Mouse (Mus musculus) MEL (cell line): Measurements from ENCODE around the gene Fam72a.

Source experiments
- E2F4 ChIP-seq: IDR thresholded peaks from 2 replicates; pipeline ENCODE4 v1.6.1; 2011; ENCODE audit warnings: low read depth, low read length, improper control_type of control experiment, borderline replicate concordance
- EP300 ChIP-seq, 2 experiments: IDR thresholded peaks; 2 replicates each; pipeline ENCODE4 v1.6.1; 2011; ENCODE audit warnings: improper control_type of control experiment in 2 of 2, low read length in 2 of 2, low read depth in 1 of 2, mild to moderate bottlenecking in 1 of 2
- GATA1 ChIP-seq: IDR thresholded peaks from 2 replicates; pipeline ENCODE4 v1.6.1; 2011; ENCODE audit warnings: low read depth, low read length, improper control_type of control experiment
- MAX ChIP-seq: IDR thresholded peaks from 2 replicates; pipeline ENCODE4 v1.6.1; 2011; ENCODE audit warnings: low read length, improper control_type of control experiment
- NRF1 ChIP-seq: IDR thresholded peaks from 2 replicates; pipeline ENCODE4 v1.6.1; 2014; ENCODE audit warnings: low read depth, mild to moderate bottlenecking, inconsistent platforms, low read length, improper control_type of control experiment, moderate library complexity; ENCODE audit not compliant: poor library complexity, insufficient read depth, severe bottlenecking
- POLR2A ChIP-seq, 2 experiments: IDR thresholded peaks; 2 replicates each; pipeline ENCODE4 v1.6.1; 2011 to 2012; ENCODE audit warnings: low read length in 2 of 2, mild to moderate bottlenecking in 2 of 2, control low read depth in 1 of 2, improper control_type of control experiment in 1 of 2, low read depth in 1 of 2, moderate library complexity in 1 of 2; ENCODE audit not compliant: control insufficient read depth in 1 of 2, insufficient read depth in 1 of 2, poor library complexity in 1 of 2
- POLR2AphosphoS2 ChIP-seq: IDR thresholded peaks from 2 replicates; pipeline ENCODE4 v1.6.1; 2011; ENCODE audit warnings: low read length, improper control_type of control experiment

- TF ChIP-seq EP300 (IDR thresholded peaks at IDR 0.05; ENCODE audit: low read depth in 1 of 2, low read length in 2 of 2) (no peak), POLR2A (IDR thresholded peaks at IDR 0.05; ENCODE audit: control insufficient read depth in 1 of 2, insufficient read depth in 1 of 2, low read depth in 1 of 2, low read length in 2 of 2, poor library complexity in 1 of 2) (no peak), MAX (no peak), POLR2AphosphoS2 (no peak), E2F4 (no peak), GATA1 (no peak), NRF1 (no peak)
Measured at GRCm38 (mm10) chr1:131489312-131489711, 38.4 kb upstream of the Fam72a start.
